Mouse (Mus musculus) B cell, adult 2 months (primary cell): Measurements from ENCODE around the gene Ano6.

Source experiments
- DNase-seq, 2 experiments: peaks; one replicate each; pipeline ENCODE4 v3.0.0; 2022

Gene Ano6

GRCm38 (mm10) chr15:95945951-95946708 is 155.5 kb downstream of the Ano6 start:
- DNase-seq = no peak

GRCm38 (mm10) chr15:95948411-95948810 is 157.8 kb downstream of the Ano6 start:
- no peak for DNase-seq

GRCm38 (mm10) chr15:95949336-95949735 is 158.7 kb downstream of the Ano6 start:
- DNase-seq = no peak

- no peak for DNase-seq
Measured at GRCm38 (mm10) chr15:95951497-95951896, 160.9 kb downstream of the Ano6 start.

GRCm38 (mm10) chr15:95956692-95957091 is 166.0 kb downstream of the Ano6 start:
- DNase-seq = no peak

GRCm38 (mm10) chr15:95962411-95963123 is 171.9 kb downstream of the Ano6 start:
- DNase-seq = peak; percentile 63 to 69

- peak; percentile 82 to 86 for DNase-seq
Measured at GRCm38 (mm10) chr15:95963124-95963482, 172.5 kb downstream of the Ano6 start.

GRCm38 (mm10) chr15:95963533-95964250 is 173.0 kb downstream of the Ano6 start:
- DNase-seq = no peak

GRCm38 (mm10) chr15:95964251-95964561 is 173.6 kb downstream of the Ano6 start:
- no peak for DNase-seq

GRCm38 (mm10) chr15:95966979-95967378 is 176.3 kb downstream of the Ano6 start:
- no peak for DNase-seq

GRCm38 (mm10) chr15:95967516-95968196 is 177.0 kb downstream of the Ano6 start:
- no peak for DNase-seq

GRCm38 (mm10) chr15:95969596-95969995 is 179.0 kb downstream of the Ano6 start:
- DNase-seq = no peak

GRCm38 (mm10) chr15:95970176-95970575 is 179.5 kb downstream of the Ano6 start:
- DNase-seq = no peak

- DNase-seq = no peak
Measured at GRCm38 (mm10) chr15:95970691-95971090, 180.0 kb downstream of the Ano6 start.

GRCm38 (mm10) chr15:95971302-95971701 is 180.7 kb downstream of the Ano6 start:
- peak in 1 of 2 experiments; percentile 12 for DNase-seq

GRCm38 (mm10) chr15:95972156-95972555 is 181.5 kb downstream of the Ano6 start:
- no peak for DNase-seq

- no peak for DNase-seq
Measured at GRCm38 (mm10) chr15:95972621-95973020, 182.0 kb downstream of the Ano6 start.

GRCm38 (mm10) chr15:95974021-95974597 is 183.5 kb downstream of the Ano6 start:
- DNase-seq = no peak

GRCm38 (mm10) chr15:95976156-95976876 is 185.7 kb downstream of the Ano6 start:
- DNase-seq = no peak

- DNase-seq = peak; percentile 35 to 36
Measured at GRCm38 (mm10) chr15:95977169-95977938, 186.7 kb downstream of the Ano6 start.

- DNase-seq = no peak
Measured at GRCm38 (mm10) chr15:95977939-95978252, 187.3 kb downstream of the Ano6 start.

GRCm38 (mm10) chr15:95980641-95981040 is 190.0 kb downstream of the Ano6 start:
- DNase-seq = no peak
